Mouse (Mus musculus) c-Kit-positive CD71-positive TER-119-positive erythroid progenitor cells, embryonic 14.5 days (primary cell): ENCODE results near the gene Tlcd1.
A peak's percentile ranks its signal among the peaks of the same experiment; 100 is the strongest.
"Not testable (repeated sequence)": the region's sequence is repeated elsewhere in the genome, so short reads cannot be mapped to it uniquely, and the experiment has no call there.

ENCODE experiments used
- DNase-seq: peaks from one replicate; pipeline ENCODE4 v3.0.0-alpha.2; 2013; ENCODE audit warnings: low spot score

Tlcd1 gene

DNA sequence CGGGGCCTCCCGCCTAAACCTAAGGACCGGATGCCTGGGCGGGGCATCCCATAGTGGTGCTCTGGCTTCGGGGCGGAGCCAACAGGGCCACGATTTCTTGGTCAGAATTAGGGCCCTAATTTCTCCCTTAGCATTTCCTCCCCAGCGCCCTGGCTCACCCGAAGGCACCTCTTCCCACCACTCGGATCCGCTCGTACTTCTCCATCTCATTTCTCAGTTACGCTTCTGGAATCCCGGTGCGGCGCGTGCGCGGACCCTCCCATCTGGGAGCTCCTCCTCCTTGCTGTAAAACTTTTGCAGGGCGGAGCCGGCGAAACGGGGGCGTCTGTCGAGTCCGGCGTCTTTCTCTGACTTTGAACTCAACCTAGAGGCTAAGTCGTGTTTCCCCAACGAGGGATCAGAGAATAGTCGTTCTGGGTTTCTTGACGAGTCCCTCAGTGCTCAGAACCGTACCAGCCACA, at the start of gene Tlcd1, which contains the start of gene Nek8:
Gene Tlcd1, plus strand, starts transcription at position 310 of the 461 bp plus-strand sequence.
Gene Nek8, minus strand, starts transcription at position 274 of the 461 bp plus-strand sequence.
- peak; percentile 90 for DNase-seq

- DNase-seq: no peak
These were observed 49.8 kb upstream of the Tlcd1 start for GRCm38 (mm10) chr11:78126739-78127138.

DNA sequence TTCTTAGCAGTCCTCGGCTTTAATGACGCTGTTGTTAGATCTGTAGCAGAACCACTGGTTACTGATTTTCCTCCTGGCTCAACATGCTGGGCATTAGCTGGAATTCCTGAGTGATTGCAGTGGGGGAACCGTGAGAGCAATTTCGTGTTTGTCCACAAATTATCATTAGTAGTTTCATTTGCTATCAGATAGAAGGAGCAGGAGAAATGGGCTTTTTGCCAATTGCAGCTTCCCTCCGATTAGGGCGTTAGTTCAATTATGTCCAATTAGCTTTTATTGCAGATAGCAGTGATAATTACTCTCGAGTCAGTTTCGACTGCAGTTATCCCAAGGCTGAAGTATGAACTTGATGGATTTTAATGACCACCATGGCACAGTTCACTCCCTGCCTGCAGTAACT, 47.1 kb upstream of the Tlcd1 start:
- DNase-seq: no peak

DNA sequence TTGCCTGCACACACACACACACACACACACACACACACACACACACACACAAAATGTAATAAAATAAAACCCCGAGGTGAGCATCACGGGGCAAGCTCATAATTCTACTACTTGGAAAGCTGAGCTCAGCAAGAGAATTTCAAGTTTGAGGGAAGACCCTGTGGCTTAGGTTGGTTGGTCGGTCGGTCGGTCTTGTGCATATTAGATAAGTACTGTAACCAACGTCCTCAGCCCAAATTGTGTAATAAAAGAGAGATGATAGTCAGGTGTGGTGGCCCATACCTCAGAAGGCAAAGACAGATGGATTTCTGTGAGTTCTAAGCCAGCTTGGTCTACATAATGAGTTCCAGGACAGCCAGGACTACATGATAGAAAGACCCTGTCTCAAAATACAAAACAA, 42.6 kb upstream of the Tlcd1 start:
- DNase-seq: no peak

- no peak for DNase-seq
These were observed 42.2 kb upstream of the Tlcd1 start for GRCm38 (mm10) chr11:78134344-78134743.

- DNase-seq: not testable (repeated sequence)
These were observed 41.2 kb upstream of the Tlcd1 start for GRCm38 (mm10) chr11:78135314-78135713.

DNA sequence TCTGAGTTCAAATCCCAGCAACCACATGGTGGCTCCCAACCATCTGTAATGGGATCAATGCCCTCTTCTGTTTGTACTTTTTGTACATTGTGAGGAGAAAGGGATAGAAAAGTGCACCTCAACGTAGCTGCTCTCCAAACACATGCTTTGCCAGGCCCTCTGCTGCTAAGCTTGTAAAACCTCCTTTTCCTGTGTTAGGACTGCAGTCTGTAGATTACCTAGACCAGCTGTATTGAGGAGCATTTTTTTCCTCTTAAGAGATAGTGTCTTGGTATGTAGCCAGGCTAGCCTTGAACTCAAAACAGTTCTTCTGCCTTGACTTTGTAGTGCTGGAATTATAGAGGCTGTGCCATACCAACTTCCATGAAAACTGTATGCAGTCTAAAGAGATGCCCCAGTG, 40.4 kb upstream of the Tlcd1 start:
- DNase-seq: no peak

- DNase-seq: no peak
These were observed 38.9 kb upstream of the Tlcd1 start for GRCm38 (mm10) chr11:78137584-78137983.

DNA sequence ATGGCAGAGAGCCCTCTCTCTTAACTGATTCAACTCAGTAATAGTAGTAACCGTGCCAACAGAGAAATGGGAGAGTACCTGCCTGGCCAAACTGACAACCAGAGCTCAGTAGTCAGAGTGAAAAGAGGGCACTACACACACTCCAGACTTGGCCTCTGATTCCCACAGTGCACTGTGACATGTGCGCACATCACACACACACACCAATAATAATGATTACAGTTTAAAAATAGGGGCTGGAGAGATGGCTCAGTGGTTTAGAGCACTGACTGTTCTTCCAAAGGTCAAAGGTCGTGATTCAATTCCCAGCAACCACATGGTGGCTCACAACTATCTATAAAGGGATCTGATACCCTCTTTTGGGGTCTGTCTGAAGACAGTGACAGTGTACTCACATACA, 38.5 kb upstream of the Tlcd1 start:
- DNase-seq: no peak

DNA sequence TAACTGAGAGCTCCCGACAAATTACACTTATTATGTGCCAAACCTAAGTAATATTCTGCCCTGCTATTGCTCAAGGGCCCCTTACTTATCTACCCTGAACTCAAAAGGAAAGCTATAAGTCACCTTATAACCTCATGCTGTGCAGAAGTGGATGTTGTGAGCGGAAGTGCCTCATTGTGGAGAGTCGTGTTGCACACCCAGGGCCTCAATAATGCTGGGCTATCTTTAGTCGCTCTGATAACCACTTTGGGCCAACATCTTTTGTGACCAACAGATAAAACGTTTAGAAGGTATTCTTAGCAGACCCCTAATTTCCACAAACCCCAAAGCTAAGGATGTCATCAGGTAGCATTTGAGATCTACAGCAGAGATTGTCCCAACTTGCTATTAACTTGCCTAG, 35.8 kb upstream of the Tlcd1 start:
- DNase-seq: no peak

- no peak for DNase-seq
These were observed 33.0 kb upstream of the Tlcd1 start for GRCm38 (mm10) chr11:78143520-78143919.

DNA sequence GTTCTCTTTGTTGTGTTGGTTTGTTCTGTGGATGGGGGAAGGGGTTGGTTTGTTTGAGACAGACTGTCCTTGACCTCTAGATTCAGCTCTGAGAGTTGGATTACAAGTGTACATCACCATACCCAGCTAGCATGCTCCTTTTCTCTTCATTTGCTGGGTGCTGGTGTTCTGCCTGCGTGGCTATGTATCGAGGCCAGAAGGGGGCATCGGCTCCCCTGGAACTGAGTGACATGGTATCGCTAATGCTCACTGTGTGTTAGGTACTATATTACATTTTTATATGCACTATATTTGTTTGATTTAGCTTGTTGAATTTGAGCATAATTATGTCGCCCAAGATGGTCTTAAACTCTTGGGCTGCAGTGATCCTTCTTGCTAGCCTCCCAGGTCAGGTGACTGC, 30.3 kb upstream of the Tlcd1 start:
- DNase-seq: no peak

GRCm38 (mm10) chr11:78146707-78147543, 29.6 kb upstream of the Tlcd1 start:
- DNase-seq: no peak

DNA sequence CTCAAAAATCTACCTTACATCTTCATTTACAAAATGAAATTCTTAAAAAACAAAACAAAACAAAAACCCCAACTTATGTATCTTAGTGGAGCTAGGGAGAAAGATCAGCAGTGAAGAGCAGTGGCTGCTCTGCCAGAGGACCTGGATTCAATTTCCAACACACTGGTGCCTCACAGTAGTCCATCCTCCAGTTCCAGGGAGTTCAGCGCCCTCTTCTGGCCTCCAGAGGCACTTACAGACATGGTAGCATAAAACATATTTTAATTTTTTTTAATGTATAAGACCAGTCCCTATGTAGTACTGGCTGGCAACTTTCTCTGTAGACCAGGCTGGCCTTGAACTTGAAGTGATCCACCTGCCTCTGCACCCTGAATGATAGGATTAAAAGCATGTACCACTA, 25.4 kb upstream of the Tlcd1 start:
- DNase-seq: no peak

DNA sequence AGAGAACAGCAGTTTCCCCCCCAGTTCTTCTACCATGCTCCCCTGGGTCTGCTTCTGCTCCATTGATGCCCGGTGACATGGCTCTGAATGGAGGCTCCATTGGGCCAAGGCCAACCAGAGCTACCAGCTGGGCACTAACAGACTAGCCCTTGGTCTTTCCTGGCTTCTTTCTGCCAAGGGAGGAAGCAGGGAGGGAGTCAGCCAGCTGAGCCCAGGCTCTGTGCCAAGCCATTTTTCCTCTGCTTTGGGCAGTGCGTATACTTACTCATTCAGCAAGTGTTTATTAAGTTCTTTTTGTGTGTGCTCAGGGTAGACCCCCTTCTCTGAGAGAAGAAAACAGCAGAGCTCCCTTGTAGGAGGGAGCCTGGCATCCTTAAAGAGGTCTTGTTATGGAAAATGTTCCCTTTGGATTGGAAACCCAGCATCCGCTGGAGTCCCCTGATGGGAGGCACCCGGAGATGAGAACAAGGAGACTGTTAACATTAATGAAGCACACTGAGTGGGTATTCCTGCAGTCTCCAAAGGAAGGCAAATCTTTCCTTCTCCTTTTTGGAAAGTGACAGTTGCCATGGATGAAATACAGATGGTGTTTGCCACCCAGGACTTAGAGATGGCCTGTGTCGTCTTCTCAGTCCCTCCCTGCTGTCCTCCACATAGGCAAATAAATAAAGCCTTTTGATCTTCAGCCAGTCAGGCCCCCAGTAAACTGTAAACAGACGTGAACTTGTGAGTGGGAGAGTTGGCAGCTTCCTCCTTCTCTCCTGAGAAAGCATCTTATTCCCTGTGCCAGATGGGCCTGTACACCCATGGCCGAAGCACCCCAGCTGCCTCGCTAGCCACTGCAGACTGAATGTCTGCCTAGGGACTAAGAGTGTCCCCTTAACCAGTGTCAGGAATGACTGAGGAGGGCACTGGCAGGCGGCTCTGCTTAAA, 23.9 kb upstream of the Tlcd1 start:
- DNase-seq: no peak

DNA sequence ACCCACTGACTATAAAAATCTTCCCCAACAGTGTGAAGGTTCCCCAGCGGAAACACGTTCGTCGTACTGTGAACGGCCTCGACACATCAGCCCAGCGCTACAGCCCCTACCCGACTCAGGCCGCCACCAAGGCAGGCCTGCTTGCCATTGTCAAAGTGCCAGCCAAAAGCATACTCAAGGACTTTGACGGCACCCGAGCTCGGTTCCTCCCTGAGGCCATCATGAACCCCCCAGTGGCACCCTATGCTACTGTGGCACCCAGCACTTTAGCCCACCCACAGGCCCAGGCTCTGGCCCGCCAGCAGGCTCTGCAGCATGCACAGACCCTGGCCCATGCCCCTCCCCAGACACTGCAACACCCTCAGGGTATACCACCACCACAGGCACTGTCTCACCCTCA, 22.7 kb upstream of the Tlcd1 start:
- no peak for DNase-seq

- DNase-seq: no peak
These were observed 20.8 kb upstream of the Tlcd1 start for GRCm38 (mm10) chr11:78155674-78156073.

- DNase-seq: no peak
These were observed 20.3 kb upstream of the Tlcd1 start for GRCm38 (mm10) chr11:78156156-78156699.

DNA sequence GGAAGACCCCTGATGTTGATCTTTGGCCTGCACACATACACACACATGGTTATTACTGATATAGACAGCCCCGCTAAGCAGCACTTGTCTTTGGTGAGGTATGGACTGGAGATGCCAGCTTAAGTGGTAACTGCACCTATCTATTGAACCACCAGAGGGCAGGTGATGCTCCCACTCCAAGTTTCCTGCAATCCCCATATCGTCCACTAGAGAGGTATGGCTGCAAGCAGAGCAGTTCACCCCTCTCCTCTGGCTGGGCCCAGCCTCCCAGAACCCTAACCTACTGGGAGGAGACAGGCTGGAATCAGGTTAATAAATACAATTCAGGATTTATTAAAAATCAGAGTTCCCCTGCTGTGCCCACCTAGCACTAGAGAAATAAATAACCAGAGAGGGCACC, 17.4 kb upstream of the Tlcd1 start:
- DNase-seq: peak; percentile 87

DNA sequence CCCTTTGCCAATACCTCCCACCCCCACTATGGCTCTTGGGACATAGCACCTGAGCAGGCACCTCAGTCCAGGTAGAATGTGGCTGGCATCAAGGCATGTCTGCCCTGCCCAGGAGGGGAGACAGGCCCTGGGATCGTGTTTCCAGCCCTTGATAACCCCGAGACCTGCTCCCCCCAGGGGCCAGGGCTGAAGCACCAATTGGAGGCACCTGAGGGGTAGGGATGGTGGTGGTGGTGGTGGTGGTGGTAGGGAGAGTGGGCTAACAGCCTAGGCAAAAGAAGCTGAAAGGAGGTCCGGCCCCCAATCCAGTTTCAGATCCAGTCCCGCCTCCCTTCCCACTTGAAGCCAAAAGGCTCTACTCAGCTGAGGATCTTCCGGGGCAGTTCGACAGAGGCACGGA, 17.0 kb upstream of the Tlcd1 start:
- no peak for DNase-seq

- DNase-seq: no peak
These were observed 16.3 kb upstream of the Tlcd1 start for GRCm38 (mm10) chr11:78160171-78160570.

DNA sequence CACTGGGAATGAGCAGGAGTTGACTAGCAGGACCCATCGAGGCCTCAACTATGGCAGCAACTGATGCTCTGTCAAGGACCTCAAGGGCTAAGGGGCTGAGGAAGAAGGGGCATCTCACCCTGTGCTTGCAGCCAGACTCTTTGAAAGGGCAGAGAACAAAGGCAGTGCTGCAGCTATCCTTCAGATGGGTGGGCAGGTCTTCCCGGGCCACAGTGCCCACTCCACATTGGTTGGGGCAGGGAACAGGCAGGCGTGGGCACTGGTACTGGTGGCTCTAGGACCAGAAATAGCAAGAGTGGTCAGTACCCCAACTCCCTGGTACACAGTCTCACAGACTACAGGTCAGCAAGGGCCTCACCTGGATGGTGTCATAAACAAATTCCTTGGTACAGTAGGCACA, 15.8 kb upstream of the Tlcd1 start:
- DNase-seq: no peak

DNA sequence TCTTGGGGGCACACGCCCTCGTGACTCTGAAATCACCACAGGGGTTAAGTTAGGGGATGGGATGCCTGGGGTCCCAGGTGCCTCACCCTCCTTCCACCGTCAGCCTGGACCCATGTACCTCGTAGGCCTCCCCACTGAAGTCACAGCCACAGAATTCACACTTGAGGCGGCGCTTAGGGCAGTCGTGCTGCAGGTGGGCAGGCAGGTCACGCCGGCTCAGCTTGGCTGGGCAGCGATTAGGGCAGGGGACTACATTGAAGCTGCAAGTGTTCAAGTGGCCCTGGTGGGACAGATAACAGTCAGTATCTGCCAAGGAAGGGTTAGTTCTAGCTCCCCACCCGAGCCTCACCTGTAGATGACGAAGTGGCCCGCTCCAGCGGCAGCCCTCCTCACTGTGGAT, 15.3 kb upstream of the Tlcd1 start:
- DNase-seq: no peak
